Comparison of ENCODE assay signal across 12 mouse cellular contexts in genomic region chr13:46058862-46059261, GRCm38 (mm10).
DNase-seq lines count a peak whose midpoint lies in the region; ATAC-seq and TF ChIP-seq lines count a peak whose summit lies in the region.
"Had no signal": no experiment of that assay in that cellular context is flagged by ENCODE, and none has a peak within 500 bp of the region (broad histone marks: within the 10 kb centered on the region; RNA-seq: fewer than 3 reads in every experiment).

No protein-coding gene starts in this region.

- H3K9ac ChIP-seq in kidney, embryonic 14.5 days (ENCODE audit: low read depth, low read length) = no peak overlapping the region; the same call in 1 of the 2 replicates
- H3K9ac ChIP-seq in stomach, postnatal 0 days (ENCODE audit: low read length) = no peak overlapping the region
- H3K9ac ChIP-seq: midbrain, embryonic 12.5 days had no signal

- H3K4me1 ChIP-seq in kidney, embryonic 14.5 days (ENCODE audit: control insufficient read depth, insufficient read depth, low read length) = 0 out of 2 replicates have a peak, but pooled peaks cover 3% of the 10 kb centered on the region
- no peaks in the 10 kb centered on the region for H3K4me1 ChIP-seq in stomach, postnatal 0 days (replicated peaks; ENCODE audit: control insufficient read depth, insufficient read depth)
- H3K4me1 ChIP-seq: midbrain, embryonic 12.5 days had no signal

- no peaks in the 10 kb centered on the region for H3K36me3 ChIP-seq in kidney, embryonic 14.5 days (ENCODE audit: control insufficient read depth, insufficient read depth, low read length)
- no peaks in the 10 kb centered on the region for H3K36me3 ChIP-seq in stomach, postnatal 0 days (ENCODE audit: control insufficient read depth, insufficient read depth, low read length)
- H3K36me3 ChIP-seq: midbrain, embryonic 12.5 days had no signal

- H3K27ac ChIP-seq in kidney, embryonic 14.5 days (ENCODE audit: low read depth, low read length) = no peak overlapping the region
- no peak overlapping the region for H3K27ac ChIP-seq in stomach, postnatal 0 days (replicated peaks)
- H3K27ac ChIP-seq: left cerebral cortex, adult 2 months; midbrain, embryonic 12.5 days had no signal

- H3K9me3 ChIP-seq in kidney, embryonic 14.5 days (ENCODE audit: control insufficient read depth, low read length) = no peaks in the 10 kb centered on the region
- no peaks in the 10 kb centered on the region for H3K9me3 ChIP-seq in stomach, postnatal 0 days (ENCODE audit: control insufficient read depth, low read length)
- H3K9me3 ChIP-seq: midbrain, embryonic 12.5 days had no signal

- TF ChIP-seq EP300 in stomach, postnatal 0 days (optimal IDR thresholded peaks at IDR 0.05) = no peak

- no peak for TF ChIP-seq CTCF in stomach, postnatal 0 days (IDR thresholded peaks at IDR 0.05; ENCODE audit: low read depth)

- peak; percentile 4 to 9 for DNase-seq in kidney, adult 8-10 months
- peak; percentile 50 for DNase-seq in WW6 (ENCODE audit: low read depth, low spot score)
- peak; percentile 41 for DNase-seq in stomach, postnatal 0 days (ENCODE audit: low spot score)
- no peak for DNase-seq in gastrocnemius, adult 8-10 months (ENCODE audit: low spot score in 2 of 2)
- DNase-seq in testis, postnatal 14 days (ENCODE audit: low spot score) = no peak
- DNase-seq in frontal cortex, postnatal 25 days (ENCODE audit: low spot score in 2 of 2) = no peak
- DNase-seq: cerebellum, adult 8-10 months had no signal

- ATAC-seq in kidney, embryonic 14.5 days (ENCODE audit: low FRiP score, low TSS enrichment) = no peak
- peak; percentile 35 for ATAC-seq in inflammation-experienced regulatory T-cells, adult 6 months
- ATAC-seq in stomach, postnatal 0 days (ENCODE audit: low FRiP score, low TSS enrichment) = 0 out of 2 replicates have a peak, but pooled peaks have one; percentile 38
- ATAC-seq: Patski had no signal

- H3K27me3 ChIP-seq in kidney, embryonic 14.5 days (ENCODE audit: control insufficient read depth, insufficient read depth, low read length) = no peaks in the 10 kb centered on the region
- H3K27me3 ChIP-seq in stomach, postnatal 0 days (ENCODE audit: control insufficient read depth, insufficient read depth, low read length) = no peaks in the 10 kb centered on the region
- H3K27me3 ChIP-seq: midbrain, embryonic 12.5 days had no signal

- no peak overlapping the region for H3K4me2 ChIP-seq in kidney, embryonic 14.5 days (replicated peaks; ENCODE audit: low read depth, low read length)
- H3K4me2 ChIP-seq in stomach, postnatal 0 days (replicated peaks; ENCODE audit: low read depth) = no peak overlapping the region
- H3K4me2 ChIP-seq: midbrain, embryonic 12.5 days had no signal

- WGBS in kidney, embryonic 14.5 days = 32% methylated on average over 7 of the region's 7 CpGs
- WGBS in stomach, postnatal 0 days = 23% methylated on average over 7 of the region's 7 CpGs

- H3K4me3 ChIP-seq in kidney, embryonic 14.5 days (ENCODE audit: low read length) = no peak overlapping the region
- H3K4me3 ChIP-seq in stomach, postnatal 0 days (ENCODE audit: low read depth, low read length) = no peak overlapping the region
- H3K4me3 ChIP-seq: left cerebral cortex, adult 2 months; midbrain, embryonic 12.5 days had no signal

Comparison
In these comparisons a context has a peak if more than half of its experiments do, and no peak if none do; other contexts are left out.
1. DNase-seq: peak in kidney, adult 8-10 months (2 of 2), WW6 (single experiment) and stomach, postnatal 0 days (single experiment); none in gastrocnemius, adult 8-10 months (0 of 2), testis, postnatal 14 days (single experiment) and frontal cortex, postnatal 25 days (0 of 2).